Mouse (Mus musculus) CH12.LX (cell line): Measurements from ENCODE around the gene Nxn. TPM values are rescaled to one million over a fixed set of nuclear protein-coding genes. Genes with fewer than 3 reads are reported as not detected.

Source experiments
- DNase-seq: peaks from one replicate; pipeline ENCODE4 v3.0.0-alpha.2; 2013; ENCODE audit errors: extremely low read depth
- H3K27ac ChIP-seq: 2 replicates; pipeline ENCODE4 v1.5.1; 2012; ENCODE audit warnings: low read depth, mild to moderate bottlenecking, control low read depth, moderate library complexity; ENCODE audit not compliant: insufficient read depth
- H3K27me3 ChIP-seq: replicated peaks from 2 replicates; pipeline ENCODE3; 2012; ENCODE audit warnings: inconsistent platforms
- H3K36me3 ChIP-seq, 2 experiments: replicated peaks in 1 of 2; 2 replicates each; pipeline versions ENCODE3 to v1.6.1; 2012; ENCODE audit warnings: inconsistent platforms in 1 of 2, low read length in 1 of 2, mild to moderate bottlenecking in 1 of 2, mixed read lengths in 1 of 2, moderate library complexity in 1 of 2; ENCODE audit not compliant: control insufficient read depth in 1 of 2, insufficient read depth in 1 of 2
- H3K4me1 ChIP-seq, 2 experiments: 2 replicates each; pipeline ENCODE4 v1.6.1; 2012; ENCODE audit warnings: inconsistent platforms in 1 of 2, moderate library complexity in 1 of 2; ENCODE audit not compliant: insufficient read depth in 2 of 2, control insufficient read depth in 1 of 2
- H3K4me2 ChIP-seq: 2 replicates; pipeline ENCODE4 v1.6.1; 2012; ENCODE audit warnings: low read depth, mild to moderate bottlenecking, control low read depth; ENCODE audit not compliant: poor library complexity, insufficient read depth, severe bottlenecking
- H3K4me3 ChIP-seq, 3 experiments: fragments of 150-350 bp in 1 of 3; sonication (generic) in 1 of 3; replicated peaks in 1 of 3; 2 replicates each; pipeline versions ENCODE3 to v1.5.1; 2011 to 2012; ENCODE audit warnings: low read depth in 2 of 3, low read length in 2 of 3, mild to moderate bottlenecking in 2 of 3, moderate library complexity in 2 of 3, control low read depth in 1 of 3, improper control_type of control experiment in 1 of 3, inconsistent platforms in 1 of 3, mixed read lengths in 1 of 3; ENCODE audit not compliant: poor library complexity in 1 of 3
- H3K79me2 ChIP-seq: replicated peaks from 2 replicates; pipeline ENCODE4 v1.6.1; 2012; ENCODE audit warnings: mild to moderate bottlenecking, moderate library complexity; ENCODE audit not compliant: control insufficient read depth, poor library complexity, insufficient read depth, severe bottlenecking; ENCODE audit errors: extremely low read depth
- H3K9ac ChIP-seq: 2 replicates; pipeline ENCODE4 v1.6.1; 2012; ENCODE audit warnings: low read depth, mild to moderate bottlenecking, control low read depth, moderate library complexity; ENCODE audit not compliant: insufficient read depth
- H3K9me3 ChIP-seq: replicated peaks from 2 replicates; pipeline ENCODE3; 2012; ENCODE audit warnings: low read length, inconsistent platforms, mixed read lengths
- CHD1 ChIP-seq: IDR thresholded peaks from 2 replicates; pipeline ENCODE4 v1.6.1; 2012; ENCODE audit warnings: low read depth, low read length, improper control_type of control experiment, inconsistent platforms
- CHD2 ChIP-seq: IDR thresholded peaks from 2 replicates; pipeline ENCODE4 v1.6.1; 2011; ENCODE audit warnings: low read length, improper control_type of control experiment
- E2F4 ChIP-seq: IDR thresholded peaks from 2 replicates; pipeline ENCODE4 v1.6.1; 2011; ENCODE audit warnings: low read depth, low read length, improper control_type of control experiment; ENCODE audit not compliant: insufficient replicate concordance
- ETS1 ChIP-seq: conservative IDR thresholded peaks from 2 replicates; pipeline ENCODE4 v1.6.1; 2012; ENCODE audit warnings: low read depth, mild to moderate bottlenecking, inconsistent platforms, low read length, improper control_type of control experiment, moderate library complexity
- GABPA ChIP-seq: IDR thresholded peaks from 2 replicates; pipeline ENCODE4 v1.6.1; 2012; ENCODE audit warnings: low read depth, low read length, improper control_type of control experiment, inconsistent platforms; ENCODE audit not compliant: insufficient replicate concordance
- HCFC1 ChIP-seq: IDR thresholded peaks from 2 replicates; pipeline ENCODE4 v1.6.1; 2012; ENCODE audit warnings: low read depth, mild to moderate bottlenecking, inconsistent platforms, low read length, improper control_type of control experiment
- JUND ChIP-seq: conservative IDR thresholded peaks from 2 replicates; pipeline ENCODE4 v1.6.1; 2011; ENCODE audit warnings: low read depth, low read length, improper control_type of control experiment
- KAT2A ChIP-seq: IDR thresholded peaks from 2 replicates; pipeline ENCODE4 v1.6.1; 2012; ENCODE audit warnings: low read length, improper control_type of control experiment, inconsistent platforms; ENCODE audit not compliant: insufficient replicate concordance
- MAX ChIP-seq: IDR thresholded peaks from 2 replicates; pipeline ENCODE4 v1.6.1; 2011; ENCODE audit warnings: low read length, improper control_type of control experiment
- MEF2A ChIP-seq: IDR thresholded peaks from 2 replicates; pipeline ENCODE4 v1.6.1; 2014; ENCODE audit warnings: low read depth, mild to moderate bottlenecking, inconsistent platforms, low read length, improper control_type of control experiment, borderline replicate concordance
- MXI1 ChIP-seq: IDR thresholded peaks from 2 replicates; pipeline ENCODE4 v1.6.1; 2011; ENCODE audit warnings: mild to moderate bottlenecking, low read depth, low read length, improper control_type of control experiment
- MYC ChIP-seq: IDR thresholded peaks from 2 replicates; pipeline ENCODE4 v1.6.1; 2011; ENCODE audit warnings: low read depth, mild to moderate bottlenecking, improper control_type of control experiment, low read length
- NELFE ChIP-seq: IDR thresholded peaks from 2 replicates; pipeline ENCODE4 v1.6.1; 2011; ENCODE audit warnings: low read depth, low read length, improper control_type of control experiment
- PAX5 ChIP-seq: IDR thresholded peaks from 2 replicates; pipeline ENCODE4 v1.6.1; 2012; ENCODE audit warnings: low read length, inconsistent platforms, mixed read lengths
- RCOR1 ChIP-seq: conservative IDR thresholded peaks from 2 replicates; pipeline ENCODE4 v1.6.1; 2012; ENCODE audit warnings: low read depth, mild to moderate bottlenecking, inconsistent platforms, low read length, improper control_type of control experiment
- SIN3A ChIP-seq: IDR thresholded peaks from 2 replicates; pipeline ENCODE4 v1.6.1; 2012; ENCODE audit warnings: low read length, improper control_type of control experiment, inconsistent platforms
- USF1 ChIP-seq: IDR thresholded peaks from 2 replicates; pipeline ENCODE4 v1.6.1; 2014; ENCODE audit warnings: low read depth, mild to moderate bottlenecking, inconsistent platforms, low read length, improper control_type of control experiment
- USF2 ChIP-seq: conservative IDR thresholded peaks from 2 replicates; pipeline ENCODE4 v1.6.1; 2011; ENCODE audit warnings: low read depth, low read length, improper control_type of control experiment
- ZMIZ1 ChIP-seq: IDR thresholded peaks from 2 replicates; pipeline ENCODE4 v1.6.1; 2012; ENCODE audit warnings: low read depth, mild to moderate bottlenecking, inconsistent platforms, low read length, improper control_type of control experiment
- ZNF384 ChIP-seq: IDR thresholded peaks from 2 replicates; pipeline ENCODE4 v1.6.1; 2012; ENCODE audit warnings: low read depth, low read length, improper control_type of control experiment, inconsistent platforms
- dilution Hi-C: fragments of 300-500 bp; cut with MboI; formaldehyde crosslinking; loops from 2 replicates; pipeline ENCODE4 v1.14.3; 2020; ENCODE audit warnings: low sequenced_read_pairs; ENCODE audit not compliant: extremely low pct_unique_long_range_greater_than_20kb, extremely low pct_ligation_motif_present
- in situ Hi-C: fragments of 300-500 bp; cut with MboI; formaldehyde crosslinking; loops from 3 replicates; pipeline ENCODE4 v1.14.3; 2019; ENCODE audit warnings: low sequenced_read_pairs, low pct_ligation_motif_present, low pct_unique_long_range_greater_than_20kb, mixed read lengths
- polyA plus RNA-seq: library from polyadenylated mRNA; unstranded; fragments of >175 nt; gene quantifications from 2 replicates; pipeline ENCODE4 v1.2.1, GENCODE M21; 2012; ENCODE audit warnings: low read depth; ENCODE audit not compliant: insufficient read length
- total RNA-seq, 2 experiments: library from RNA; depleted of rRNA; stranded (reverse); fragments of 300-350 nt in 1 of 2; fragments of >200 nt in 1 of 2; gene quantifications; 2 replicates each; pipeline ENCODE4 v1.2.3; 2012 to 2014

The Nxn gene
- total and polyA plus RNA-seq, 3 experiments: 15.3 to 24.8 (median 19.2) TPM

DNA sequence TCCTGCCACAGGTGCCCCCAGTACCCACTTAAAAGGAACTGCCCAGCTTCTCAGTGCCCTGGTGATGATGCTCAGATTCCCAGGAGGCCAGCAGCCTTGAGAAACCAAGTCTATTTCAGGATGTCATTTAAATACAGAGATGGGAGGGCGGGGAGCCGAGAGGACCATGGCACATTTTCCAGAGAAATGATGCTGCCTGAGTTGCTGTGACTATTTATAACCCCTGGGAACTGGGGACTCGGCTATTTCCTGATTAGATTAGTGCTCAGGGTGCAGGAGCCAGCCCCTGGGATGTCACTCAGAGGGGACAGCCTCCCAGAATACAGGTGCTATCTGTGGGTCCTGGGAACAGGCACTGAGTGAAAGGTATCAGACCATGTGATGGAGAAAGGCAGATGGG is 28.8 kb upstream of the Nxn start:
- H3K27ac ChIP-seq: no peak overlapping the region
- no peak overlapping the region for H3K4me2 ChIP-seq
- H3K9ac ChIP-seq: no peak overlapping the region
- H3K9me3 ChIP-seq: no peaks in the 10 kb centered on the region
- H3K4me1 ChIP-seq: peaks cover 0 to 22% of the 10 kb centered on the region in 2 experiments; a peak in 1 of 4 replicates
- TF ChIP-seq MAX (no peak), MXI1 (no peak), GABPA (no peak), CHD2 (no peak), ETS1 (no peak), NELFE (no peak), ZNF384 (no peak), E2F4 (no peak), JUND (no peak), HCFC1 (no peak), ZMIZ1 (no peak), SIN3A (no peak), PAX5 (no peak), KAT2A (no peak), CHD1 (no peak), MEF2A (no peak), USF1 (no peak), USF2 (no peak)
- in situ Hi-C loops (no loop called here), dilution Hi-C loops (no loop called here)
- no peak for DNase-seq
- H3K36me3 ChIP-seq: peaks cover 25 to 87% of the 10 kb centered on the region in 2 experiments
- no peaks in the 10 kb centered on the region for H3K27me3 ChIP-seq
- no peaks in the 10 kb centered on the region for H3K79me2 ChIP-seq
- no peak overlapping the region for H3K4me3 ChIP-seq

DNA sequence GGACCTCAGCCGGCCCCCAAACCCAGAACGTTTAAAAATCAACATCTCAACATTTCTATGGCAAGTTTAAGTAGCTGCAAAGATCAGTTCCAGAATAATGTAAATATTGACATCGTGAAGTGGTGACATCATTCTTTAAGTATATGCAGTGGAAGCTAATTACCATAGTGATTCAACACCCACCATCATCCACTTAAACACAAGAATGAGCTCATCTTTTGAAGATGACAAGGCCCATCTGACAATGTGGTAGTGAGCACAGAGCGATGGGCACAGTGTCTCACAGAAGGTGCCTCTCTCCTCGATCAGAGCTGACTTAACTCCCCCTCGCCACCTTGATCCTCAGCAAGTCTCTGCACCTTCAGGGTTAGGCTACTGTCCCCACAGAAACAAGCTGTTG is 26.8 kb upstream of the Nxn start:
- H3K79me2 ChIP-seq: no peaks in the 10 kb centered on the region
- H3K4me1 ChIP-seq: peaks cover 0 to 22% of the 10 kb centered on the region in 2 experiments; a peak in 1 of 4 replicates
- no peaks in the 10 kb centered on the region for H3K27me3 ChIP-seq
- H3K27ac ChIP-seq: no peak overlapping the region
- peaks cover 40 to 90% of the 10 kb centered on the region in 2 experiments for H3K36me3 ChIP-seq
- no peak for TF ChIP-seq RCOR1
- TF ChIP-seq MYC: no peak
- TF ChIP-seq E2F4: no peak
- no peak overlapping the region for H3K4me2 ChIP-seq
- H3K9me3 ChIP-seq: no peaks in the 10 kb centered on the region
- H3K4me3 ChIP-seq: no peak overlapping the region
- in situ Hi-C loops: no loop called here
- dilution Hi-C loops: no loop called here
- H3K9ac ChIP-seq: no peak overlapping the region
- no peak for DNase-seq
